Mouse (Mus musculus): ENCODE results near the gene Nudt14.

DNA sequence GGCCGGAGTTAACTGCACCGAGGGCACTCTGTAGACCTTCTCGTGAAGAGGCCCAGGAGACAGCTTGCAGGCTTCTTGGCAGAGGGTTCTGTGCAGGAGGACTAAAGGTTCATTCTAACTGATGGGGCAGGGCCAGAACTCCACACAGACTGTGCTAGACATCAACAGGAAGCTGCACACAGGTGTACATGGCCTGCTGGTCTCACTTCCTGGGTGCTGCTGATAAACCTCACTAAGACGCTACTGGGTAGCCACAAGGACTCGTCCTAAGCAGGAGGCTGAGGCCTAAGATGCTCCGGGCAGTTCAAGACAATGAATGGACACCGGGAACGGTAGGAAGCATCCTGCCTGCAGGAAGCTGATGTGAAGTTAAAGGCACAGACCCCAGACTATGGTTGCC, 17.5 kb upstream of the Nudt14 start:
- TF ChIP-seq EP300 (IDR thresholded peaks at IDR 0.05; ENCODE audit: low read depth) (no peak), CTCF (IDR thresholded peaks at IDR 0.05; ENCODE audit: low read depth) (no peak)

Measured in heart, postnatal 0 days (tissue).